Mouse (Mus musculus) T-helper 1 cell (primary cell): ENCODE measurements at regions not wholly inside any gene's neighbourhood (a gene's known extent, or its start where the extent isn't known, plus 50 kb on each side); places are given as distances from the start of the nearest gene placed in this dataset.

Experiments
- in situ Hi-C: fragments of 300-600 bp; cut with MboI, MseI; formaldehyde crosslinking; loops from one replicate; pipeline ENCODE4 v1.15.1; 2025; ENCODE audit warnings: high pct_unique_total_duplicates

GRCm38 (mm10) chr13:97847561-97847960 is 87.1 kb upstream of the Gm10260 start:
- in situ Hi-C loops: no loop called here

GRCm38 (mm10) chr13:97845148-97845547 is 84.7 kb upstream of the Gm10260 start:
- in situ Hi-C loops: no loop called here

- in situ Hi-C loops: no loop called here
Observed at GRCm38 (mm10) chr13:97842801-97843200, 82.4 kb upstream of the Gm10260 start.

GRCm38 (mm10) chr13:97841503-97841902 is 81.1 kb upstream of the Gm10260 start:
- in situ Hi-C loops: no loop called here

GRCm38 (mm10) chr13:97839617-97840308 is 79.3 kb upstream of the Gm10260 start:
- in situ Hi-C loops: no loop called here

- in situ Hi-C loops: no loop called here
Observed at GRCm38 (mm10) chr13:97837443-97838000, 77.1 kb upstream of the Gm10260 start.

- in situ Hi-C loops: no loop called here
Observed at GRCm38 (mm10) chr13:97832448-97832847, 72.0 kb upstream of the Gm10260 start.

GRCm38 (mm10) chr13:97831839-97832238 is 71.4 kb upstream of the Gm10260 start:
- in situ Hi-C loops: no loop called here

- in situ Hi-C loops: loop anchor here (5.0 kb wide), 1 partner anchor 63 kb away; no protein-coding TSS in a partner anchor
Observed at GRCm38 (mm10) chr13:97829558-97829957, 69.1 kb upstream of the Gm10260 start.

- in situ Hi-C loops: loop anchor here (5.0 kb wide), 1 partner anchor 66 kb away; no protein-coding TSS in a partner anchor
Observed at GRCm38 (mm10) chr13:97825801-97826576, 65.6 kb upstream of the Gm10260 start.

GRCm38 (mm10) chr13:97825361-97825760 is 64.9 kb upstream of the Gm10260 start:
- in situ Hi-C loops: loop anchor here (5.0 kb wide), 1 partner anchor 67 kb away; no protein-coding TSS in a partner anchor

GRCm38 (mm10) chr13:97824071-97824716 is 63.8 kb upstream of the Gm10260 start:
- in situ Hi-C loops: no loop called here

GRCm38 (mm10) chr13:97821630-97822029 is 61.2 kb upstream of the Gm10260 start:
- in situ Hi-C loops: no loop called here

- in situ Hi-C loops: no loop called here
Observed at GRCm38 (mm10) chr13:97821011-97821410, 60.6 kb upstream of the Gm10260 start.

- in situ Hi-C loops: no loop called here
Observed at GRCm38 (mm10) chr13:97820401-97820800, 60.0 kb upstream of the Gm10260 start.

- in situ Hi-C loops: no loop called here
Observed at GRCm38 (mm10) chr13:97819036-97819435, 58.6 kb upstream of the Gm10260 start.

- in situ Hi-C loops: no loop called here
Observed at GRCm38 (mm10) chr13:97816923-97817322, 56.5 kb upstream of the Gm10260 start.
